Mouse (Mus musculus) C2C12 (cell line): ENCODE results near the gene Cfap44.

Experiments used
- CTCF ChIP-seq: IDR thresholded peaks from one replicate; pipeline ENCODE4 v1.5.1; 2011; ENCODE audit not compliant: control insufficient read depth, insufficient read depth, insufficient read length
- MAX ChIP-seq: IDR thresholded peaks from one replicate; pipeline ENCODE4 v1.6.1; 2011; ENCODE audit warnings: mild to moderate bottlenecking, control low read depth
- MYOD1 ChIP-seq: IDR thresholded peaks from one replicate; pipeline ENCODE4 v1.6.1; 2011; ENCODE audit warnings: low read depth; ENCODE audit not compliant: control insufficient read depth, insufficient read length

DNA sequence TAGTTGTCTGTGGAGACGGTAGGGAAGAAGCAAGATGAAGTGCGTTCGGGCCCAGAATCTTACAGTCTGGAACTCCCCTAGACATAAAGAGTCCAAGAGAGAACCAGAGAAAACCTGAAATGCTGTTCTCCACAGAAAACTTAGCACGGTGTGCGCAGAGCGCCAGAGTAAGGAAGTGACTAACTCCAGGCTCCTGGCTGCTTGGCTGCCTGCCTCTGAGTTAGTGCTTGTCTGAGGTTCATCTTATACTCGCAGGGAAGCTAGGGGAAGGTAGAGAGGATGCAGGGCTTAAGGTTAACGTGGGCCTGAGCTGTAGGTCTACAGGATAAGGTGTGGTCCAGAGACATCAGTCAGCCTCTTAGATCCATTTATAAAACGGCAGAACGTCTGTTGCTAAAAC, 107.2 kb downstream of the Cfap44 start:
- TF ChIP-seq CTCF (no peak), MYOD1 (no peak), MAX (no peak)
